Comparison of ENCODE assay signal across 9 mouse cellular contexts in the genomic region with DNA sequence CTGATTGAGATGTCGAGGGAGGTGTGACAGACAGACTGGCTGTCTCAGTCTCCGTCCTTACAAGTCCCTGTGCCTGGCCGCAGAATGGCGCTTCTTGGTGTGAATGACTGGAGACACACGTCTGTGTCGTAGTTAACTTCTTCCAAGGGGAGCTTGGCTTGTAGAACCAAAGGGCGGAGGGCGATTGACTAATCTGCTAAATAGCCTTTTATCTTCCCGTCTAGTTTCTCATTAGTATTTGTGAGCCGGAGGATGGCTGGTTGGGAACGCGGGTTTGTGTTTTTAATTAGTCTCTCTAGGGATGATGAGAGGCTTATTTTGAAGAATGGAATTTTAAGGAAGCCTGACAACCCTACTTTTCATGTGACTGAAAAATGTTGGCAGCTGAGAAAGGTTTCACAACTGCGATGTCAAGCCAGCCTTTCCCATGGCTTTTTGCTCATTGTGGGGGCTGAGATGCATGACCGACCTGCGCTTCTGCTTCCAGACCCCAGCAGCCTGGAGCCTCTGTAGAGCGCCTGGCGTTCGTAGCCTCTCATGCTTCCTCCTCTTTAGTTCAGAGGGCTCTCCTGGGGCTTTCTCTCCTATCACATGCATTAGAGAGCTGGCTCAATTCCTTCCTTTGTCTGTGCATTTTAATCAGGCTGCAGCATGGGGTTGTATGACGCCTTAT.
DNase-seq lines count a peak whose midpoint lies in the region; ATAC-seq and TF ChIP-seq lines count a peak whose summit lies in the region.
"Had no signal": no experiment of that assay in that cellular context is flagged by ENCODE, and none has a peak within 500 bp of the region (broad histone marks: within the 10 kb centered on the region; RNA-seq: fewer than 3 reads in every experiment).

No protein-coding gene starts in this region.

- no peaks in the 10 kb centered on the region for H3K36me3 ChIP-seq in hindbrain, postnatal 0 days (ENCODE audit: insufficient read depth, low read length)

- no peak for TF ChIP-seq CTCF in hindbrain, postnatal 0 days (IDR thresholded peaks at IDR 0.05; ENCODE audit: low read depth)

- peak overlapping the region; percentile 14 for H3K4me3 ChIP-seq in hindbrain, postnatal 0 days (ENCODE audit: low read length)

- H3K9ac ChIP-seq in hindbrain, postnatal 0 days (replicated peaks; ENCODE audit: low read length), result peak overlapping the region; percentile 30

- H3K4me2 ChIP-seq in hindbrain, postnatal 0 days (ENCODE audit: low read depth, low read length), result peak overlapping the region; percentile 51

- 8% methylated on average over 19 of the region's 19 CpGs for WGBS in hindbrain, postnatal 0 days

- H3K4me1 ChIP-seq in hindbrain, postnatal 0 days (ENCODE audit: insufficient read depth, low read length), result peaks cover 10% of the 10 kb centered on the region

- peak; percentile 54 for DNase-seq in left cerebral cortex, postnatal 4 days
- DNase-seq in left cerebral cortex, adult 8-10 months (ENCODE audit: low spot score in 2 of 2), result no peak
- DNase-seq in gastrocnemius, postnatal 25 days, result peak; percentile 11
- peak; percentile 78 for DNase-seq in hindbrain, postnatal 0 days (ENCODE audit: low spot score)
- DNase-seq in skeletal muscle tissue, adult 2 months (ENCODE audit: low read depth, low spot score), result peak; percentile 28
- no peak for DNase-seq in adrenal gland, adult 8-10 months
- DNase-seq in frontal cortex, postnatal 10 days (ENCODE audit: low spot score in 2 of 2), result no peak
- no peak for DNase-seq in frontal cortex, postnatal 25 days (ENCODE audit: low spot score in 2 of 2)

- no peaks in the 10 kb centered on the region for H3K27me3 ChIP-seq in hindbrain, postnatal 0 days (ENCODE audit: insufficient read depth, low read length)

- intact Hi-C loops in left cerebral cortex, postnatal 4 days (cut with DNase I), result no loop called here

- peak; percentile 92 for ATAC-seq in hindbrain, postnatal 0 days

- H3K9me3 ChIP-seq in hindbrain, postnatal 0 days (ENCODE audit: low read length), result no peaks in the 10 kb centered on the region
- H3K9me3 ChIP-seq: G1E had no signal

- H3K27ac ChIP-seq in hindbrain, postnatal 0 days, result peak overlapping the region; percentile 54; the same call in 1 of the 2 replicates

Comparison
In these comparisons a context has a peak if more than half of its experiments do, and no peak if none do; other contexts are left out.
1. DNase-seq: peak in left cerebral cortex, postnatal 4 days (single experiment), gastrocnemius, postnatal 25 days (single experiment), hindbrain, postnatal 0 days (single experiment) and skeletal muscle tissue, adult 2 months (single experiment); none in left cerebral cortex, adult 8-10 months (0 of 2), adrenal gland, adult 8-10 months (single experiment), frontal cortex, postnatal 10 days (0 of 2) and frontal cortex, postnatal 25 days (0 of 2).